Mouse (Mus musculus) heart, embryonic 13.5 days (tissue): ENCODE results near the gene Trim56. TPM values are rescaled to one million over a fixed set of nuclear protein-coding genes. Genes with fewer than 3 reads are reported as not detected.
"Not testable (repeated sequence)": the region's sequence is repeated elsewhere in the genome, so short reads cannot be mapped to it uniquely, and the experiment has no call there.

Source experiments
- ATAC-seq: fragments of 200-750 bp; cut with Nextera tagmentation; 2 replicates; pipeline ENCODE4 v1.8.0; 2017; ENCODE audit warnings: moderate TSS enrichment; ENCODE audit not compliant: insufficient number of reproducible peaks, low FRiP score, low TSS enrichment; ENCODE audit errors: extremely low read depth
- H3K27ac ChIP-seq: fragments of 300-500 bp; sonication (generic); replicated peaks from 2 replicates; pipeline ENCODE4 v1.5.1; 2015; ENCODE audit warnings: moderate library complexity, mild to moderate bottlenecking, inconsistent platforms
- H3K27me3 ChIP-seq: fragments of 300-500 bp; sonication (generic); replicated peaks from 2 replicates; pipeline ENCODE4 v1.6.1; 2015; ENCODE audit warnings: mild to moderate bottlenecking, inconsistent platforms
- H3K36me3 ChIP-seq: fragments of 300-500 bp; sonication (generic); 2 replicates; pipeline ENCODE4 v1.6.1; 2015; ENCODE audit warnings: mild to moderate bottlenecking, inconsistent platforms
- H3K4me1 ChIP-seq: fragments of 300-500 bp; sonication (generic); 2 replicates; pipeline ENCODE4 v1.6.1; 2015; ENCODE audit warnings: inconsistent platforms
- H3K4me2 ChIP-seq: fragments of 300-500 bp; sonication (generic); 2 replicates; pipeline ENCODE4 v1.6.1; 2015; ENCODE audit warnings: inconsistent platforms, mild to moderate bottlenecking, moderate library complexity
- H3K4me3 ChIP-seq: fragments of 300-500 bp; sonication (generic); 2 replicates; pipeline ENCODE4 v1.5.1; 2015; ENCODE audit warnings: moderate library complexity, mild to moderate bottlenecking, inconsistent platforms
- H3K9ac ChIP-seq: fragments of 300-500 bp; sonication (generic); 2 replicates; pipeline ENCODE4 v1.6.1; 2015; ENCODE audit warnings: inconsistent platforms, mild to moderate bottlenecking, moderate library complexity
- H3K9me3 ChIP-seq: fragments of 300-500 bp; sonication (generic); 2 replicates; pipeline ENCODE4 v1.6.1; 2016; ENCODE audit warnings: inconsistent platforms
- WGBS: fragments of 180-500 bp; shearing (Covaris S2); methylation state at CpG from one replicate; pipeline ENCODE4 v1.1.7; 2015; ENCODE audit warnings: mixed read lengths; 5-methylcytosine and 5-hydroxymethylcytosine counted together
- polyA plus RNA-seq: library from polyadenylated mRNA; unstranded; fragments of >200 nt; fragmentation: Nextera tagmentation; extraction: Ambion mirVana; gene quantifications from 2 replicates; pipeline ENCODE4 v1.2.1, GENCODE M21; 2015

Trim56 gene
- polyA plus RNA-seq, 1 experiment from 2014 or later: 4.9 TPM

DNA sequence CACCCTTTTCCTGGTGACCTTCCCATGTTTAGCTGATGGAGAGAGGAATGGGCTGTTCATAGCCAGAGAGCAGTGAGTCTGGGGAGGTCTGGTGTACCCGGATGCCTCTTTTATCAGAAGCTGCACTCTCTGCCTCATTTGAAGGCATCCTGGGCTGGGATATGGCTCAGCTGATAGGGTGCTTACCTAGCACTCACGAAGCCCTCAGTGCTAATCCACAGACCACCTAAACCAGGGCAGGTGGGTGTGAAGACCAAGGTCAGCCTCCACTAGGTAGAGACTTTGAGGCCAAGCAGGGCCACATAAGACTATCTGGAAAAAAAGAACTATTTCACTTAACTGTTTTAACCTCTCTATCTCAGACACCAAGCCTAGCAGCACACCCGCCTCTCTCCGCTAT is 7.5 kb upstream of the Trim56 start:
- peaks cover 5% of the 10 kb centered on the region for H3K27me3 ChIP-seq
- H3K9ac ChIP-seq: no peak overlapping the region
- no peak overlapping the region for H3K4me2 ChIP-seq
- no peaks in the 10 kb centered on the region for H3K9me3 ChIP-seq
- 59% methylated on average over 4 of the region's 4 CpGs for WGBS
- H3K27ac ChIP-seq: no peak overlapping the region
- H3K4me3 ChIP-seq: no peak overlapping the region
- peaks cover 6% of the 10 kb centered on the region for H3K4me1 ChIP-seq
- ATAC-seq: no peak
- no peaks in the 10 kb centered on the region for H3K36me3 ChIP-seq

DNA sequence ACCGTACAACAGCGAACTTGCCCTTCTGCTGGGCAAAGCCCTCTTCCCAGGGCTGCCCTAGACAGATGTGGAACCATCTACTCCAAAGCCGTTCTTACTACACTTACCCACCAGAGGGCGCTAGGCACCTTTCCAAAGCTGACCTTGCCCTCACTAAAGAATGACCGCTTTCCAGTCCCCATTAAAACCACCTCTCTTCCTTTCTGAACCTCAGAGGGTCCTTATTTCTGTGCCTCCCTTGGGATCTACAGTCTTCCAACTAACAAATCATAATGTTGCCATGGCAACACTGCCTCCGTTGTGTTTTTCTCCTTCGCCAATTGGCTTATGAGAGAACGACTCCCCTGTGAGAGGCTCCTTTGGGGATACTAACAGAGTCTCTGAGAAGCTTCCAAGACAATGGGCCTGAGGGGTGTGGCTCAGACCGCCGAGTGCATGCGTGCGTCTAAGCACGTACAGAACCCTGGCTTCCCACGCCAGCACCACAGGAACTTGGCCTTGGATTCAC is 6.7 kb upstream of the Trim56 start:
- Histone ChIP-seq H3K27ac (no peak overlapping the region), H3K4me3 (no peak overlapping the region), H3K4me2 (no peak overlapping the region), H3K27me3 (no peaks in the 10 kb centered on the region; the same call in 1 of the 2 replicates), H3K4me1 (peaks cover 6% of the 10 kb centered on the region), H3K9ac (no peak overlapping the region), H3K36me3 (no peaks in the 10 kb centered on the region), H3K9me3 (no peaks in the 10 kb centered on the region)
- 12% methylated on average over 14 of the region's 14 CpGs for WGBS
- no peak; the same call in 1 of the 2 replicates for ATAC-seq

DNA sequence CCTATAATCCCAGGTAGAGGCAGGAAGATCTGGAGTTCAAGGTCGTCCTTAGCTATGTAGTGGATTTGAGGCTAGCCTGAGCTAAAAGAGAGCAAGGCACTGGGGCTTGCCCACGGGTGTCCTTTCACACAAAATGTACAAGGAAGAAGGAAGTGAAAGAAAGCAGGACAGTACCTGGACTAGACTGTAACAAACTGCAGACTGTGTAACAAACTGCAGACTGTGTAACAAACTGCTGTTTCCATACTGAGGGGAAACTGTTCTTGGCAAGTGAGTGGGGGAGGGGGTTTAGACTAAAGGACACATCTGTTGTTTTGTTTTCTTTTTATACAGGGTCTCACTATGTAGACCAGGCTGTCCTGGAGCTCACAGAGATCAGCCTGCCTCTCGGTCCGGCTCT is 5.3 kb upstream of the Trim56 start:
- WGBS: 70% methylated on average over 4 of the region's 4 CpGs
- H3K4me2 ChIP-seq: no peak overlapping the region
- H3K9me3 ChIP-seq: no peaks in the 10 kb centered on the region
- H3K27me3 ChIP-seq: no peaks in the 10 kb centered on the region; the same call in 1 of the 2 replicates
- no peak overlapping the region for H3K9ac ChIP-seq
- H3K36me3 ChIP-seq: no peaks in the 10 kb centered on the region
- H3K27ac ChIP-seq: no peak overlapping the region
- ATAC-seq: no peak
- H3K4me3 ChIP-seq: no peak overlapping the region
- peaks cover 11% of the 10 kb centered on the region for H3K4me1 ChIP-seq

DNA sequence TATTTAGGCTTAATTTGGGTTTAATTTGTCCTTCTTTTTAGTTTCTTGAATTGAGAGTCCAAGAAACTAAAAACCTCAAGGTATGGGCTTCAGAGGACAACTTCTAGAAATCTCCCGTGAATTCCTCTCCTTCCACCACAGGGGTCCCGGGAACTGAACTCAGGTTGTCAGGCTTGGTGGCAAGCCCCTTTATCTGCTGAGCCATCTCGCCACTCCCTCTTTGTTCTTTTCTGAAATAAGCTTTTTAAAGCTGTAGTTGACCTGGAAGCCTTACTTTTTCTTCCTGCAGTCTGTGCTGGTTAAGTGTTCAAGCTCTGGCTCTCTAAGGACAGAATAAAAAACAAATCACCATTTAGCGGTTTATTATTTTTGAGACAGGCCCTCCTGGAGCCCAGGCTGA is 2.9 kb upstream of the Trim56 start:
- Histone ChIP-seq H3K27me3 (no peaks in the 10 kb centered on the region), H3K27ac (no peak overlapping the region), H3K4me1 (peaks cover 24% of the 10 kb centered on the region), H3K9ac (no peak overlapping the region), H3K4me3 (no peak overlapping the region), H3K9me3 (no peaks in the 10 kb centered on the region), H3K36me3 (peaks cover 11% of the 10 kb centered on the region), H3K4me2 (no peak overlapping the region)
- no peak for ATAC-seq
- 70% methylated on average over 4 of the region's 4 CpGs for WGBS

DNA sequence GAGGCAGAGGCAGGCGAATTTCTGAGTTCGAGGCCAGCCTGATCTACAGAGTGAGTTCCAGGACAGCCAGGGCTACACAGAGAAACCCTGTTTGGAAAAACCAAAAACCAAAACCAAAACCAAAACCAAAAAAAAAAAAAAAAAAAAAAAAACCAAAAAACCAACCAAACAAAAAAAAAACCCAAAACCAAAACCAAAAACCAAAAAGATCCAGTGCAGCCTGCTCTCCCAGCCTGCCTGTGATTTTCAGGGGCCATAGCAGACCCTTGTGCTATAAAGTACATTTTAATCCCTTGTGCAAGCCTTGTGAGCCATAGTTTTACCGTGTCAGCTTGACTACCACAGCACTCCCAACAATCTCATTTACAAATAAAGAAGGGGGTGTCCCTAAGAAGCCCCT is 2.0 kb upstream of the Trim56 start:
- Histone ChIP-seq H3K4me1 (peaks cover 22% of the 10 kb centered on the region), H3K36me3 (peaks cover 19% of the 10 kb centered on the region)
- not testable (repeated sequence) for H3K4me3 ChIP-seq, H3K9me3 ChIP-seq, ATAC-seq, H3K27ac ChIP-seq, H3K27me3 ChIP-seq, H3K4me2 ChIP-seq, H3K9ac ChIP-seq
- WGBS: 86% methylated on average over 3 of the region's 3 CpGs

DNA sequence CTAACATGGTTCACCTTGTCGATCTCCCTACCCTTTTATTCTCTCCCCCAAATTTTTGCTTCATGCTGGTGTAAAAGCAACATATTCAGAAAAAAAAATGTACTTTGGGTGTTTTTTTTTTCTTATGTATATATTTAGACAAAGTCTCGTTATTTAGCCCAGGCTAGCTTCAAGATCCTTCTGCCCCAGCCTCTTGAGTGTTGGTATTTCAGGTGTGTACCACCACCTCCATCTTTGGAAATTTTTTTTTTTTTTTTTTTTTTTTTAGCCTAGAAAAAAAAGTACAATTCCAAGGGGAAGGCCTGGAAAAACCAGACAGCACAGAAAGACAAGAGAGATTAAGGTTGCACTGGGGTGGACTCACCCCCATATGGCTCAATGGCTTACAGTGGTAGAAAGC is 978 bp upstream of the Trim56 start:
- peak overlapping the region; percentile 69; the same call in 1 of the 2 replicates for H3K4me3 ChIP-seq
- peak overlapping the region; percentile 86 for H3K4me2 ChIP-seq
- H3K27me3 ChIP-seq: no peaks in the 10 kb centered on the region
- H3K36me3 ChIP-seq: peaks cover 27% of the 10 kb centered on the region
- 69% methylated on average over 2 of the region's 2 CpGs for whole genome bisulfite sequencing
- ATAC-seq: no peak
- H3K9me3 ChIP-seq: no peaks in the 10 kb centered on the region
- H3K4me1 ChIP-seq: peaks cover 18% of the 10 kb centered on the region
- H3K27ac ChIP-seq: peak overlapping the region; percentile 79; the same call in 1 of the 2 replicates
- no peak overlapping the region; the same call in 1 of the 2 replicates for H3K9ac ChIP-seq

DNA sequence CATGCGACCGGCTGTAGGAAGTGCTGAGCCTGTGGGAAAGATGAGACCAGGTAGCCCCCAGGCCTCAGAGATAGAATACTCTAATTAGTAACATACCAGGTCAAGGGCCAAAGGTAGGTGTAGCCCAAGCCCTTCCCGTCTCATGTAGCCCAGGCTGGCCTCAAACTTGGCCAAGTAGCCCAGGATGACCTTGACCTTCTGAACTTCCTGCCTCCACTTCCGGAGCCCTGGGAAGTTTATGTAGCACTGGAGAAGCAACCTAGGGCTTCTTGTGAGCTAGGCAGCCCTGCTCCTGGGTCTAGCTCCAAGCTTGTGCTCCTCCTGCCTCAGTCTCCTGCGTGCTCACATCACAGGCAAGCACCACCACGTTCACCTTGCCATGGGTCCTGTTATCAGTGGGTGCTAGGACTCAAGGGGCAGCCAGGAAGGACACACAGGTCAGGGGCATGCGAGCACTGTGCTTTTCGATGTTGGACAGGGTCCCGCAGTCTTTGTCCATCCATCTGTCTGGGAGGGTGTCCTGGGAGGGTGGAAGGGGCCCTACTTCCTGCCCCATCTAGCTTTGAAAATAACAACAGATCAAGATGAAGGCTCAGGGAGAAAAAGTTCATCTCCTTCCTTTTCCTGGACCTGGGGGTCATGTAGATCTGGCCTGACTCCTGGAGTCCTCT is 983 bp downstream of the Trim56 start:
- peak overlapping the region; percentile 88 for H3K9ac ChIP-seq
- no peaks in the 10 kb centered on the region for H3K9me3 ChIP-seq
- H3K4me2 ChIP-seq: peak overlapping the region; percentile 86
- peaks cover 43% of the 10 kb centered on the region for H3K36me3 ChIP-seq
- peak overlapping the region; percentile 69 for H3K4me3 ChIP-seq
- no peak for ATAC-seq
- peaks cover 18% of the 10 kb centered on the region for H3K4me1 ChIP-seq
- no peaks in the 10 kb centered on the region; the same call in 1 of the 2 replicates for H3K27me3 ChIP-seq
- WGBS: 68% methylated on average over 9 of the region's 9 CpGs
- peak overlapping the region; percentile 79 for H3K27ac ChIP-seq

DNA sequence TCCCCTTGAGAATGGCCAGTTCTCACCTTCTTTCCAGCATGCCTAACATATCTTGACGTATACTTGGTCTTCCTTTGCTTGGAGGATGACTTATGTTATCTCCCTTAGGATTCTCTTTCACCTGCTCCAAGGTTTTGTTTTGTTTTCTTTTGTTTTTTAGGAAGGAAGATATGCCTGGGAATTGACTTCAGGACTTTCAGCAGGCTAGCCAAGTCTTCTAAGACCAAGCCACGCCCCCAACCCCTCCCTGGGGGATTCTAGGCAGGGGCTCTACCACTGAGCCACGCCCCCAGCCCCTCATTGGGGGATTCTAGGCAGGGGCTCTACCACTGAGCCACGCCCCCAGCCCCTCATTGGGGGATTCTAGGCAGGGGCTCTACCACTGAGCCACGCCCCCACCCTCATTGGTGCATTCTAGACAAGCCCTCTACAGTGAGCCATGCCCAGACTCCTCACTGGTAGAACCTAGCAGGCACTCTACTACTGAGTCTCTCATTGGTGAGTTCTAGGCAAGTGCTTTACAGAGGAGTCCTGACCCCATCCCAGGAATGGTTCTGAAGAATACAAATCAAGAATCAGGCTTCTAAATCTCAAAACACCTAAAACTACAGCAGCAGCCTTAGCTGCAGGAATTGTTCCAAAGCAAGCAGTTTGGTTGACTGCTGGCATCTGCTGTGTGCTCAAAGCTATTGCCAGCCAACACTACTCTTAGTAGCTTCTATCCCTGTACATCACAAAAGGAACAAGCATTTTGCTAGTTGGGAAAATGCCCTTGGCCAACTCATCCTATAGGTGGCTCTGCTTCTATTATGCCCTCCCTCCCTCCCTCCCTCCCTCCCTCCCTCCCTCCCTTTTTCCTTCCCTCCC is 4.2 kb downstream of the Trim56 start:
- H3K9ac ChIP-seq: no peak overlapping the region
- ATAC-seq: no peak
- H3K4me2 ChIP-seq: no peak overlapping the region
- no peak overlapping the region for H3K4me3 ChIP-seq
- H3K4me1 ChIP-seq: peaks cover 20% of the 10 kb centered on the region
- WGBS: 81% methylated on average over 5 of the region's 5 CpGs
- peaks cover 43% of the 10 kb centered on the region for H3K36me3 ChIP-seq
- H3K9me3 ChIP-seq: no peaks in the 10 kb centered on the region
- H3K27me3 ChIP-seq: no peaks in the 10 kb centered on the region; the same call in 1 of the 2 replicates
- no peak overlapping the region for H3K27ac ChIP-seq

DNA sequence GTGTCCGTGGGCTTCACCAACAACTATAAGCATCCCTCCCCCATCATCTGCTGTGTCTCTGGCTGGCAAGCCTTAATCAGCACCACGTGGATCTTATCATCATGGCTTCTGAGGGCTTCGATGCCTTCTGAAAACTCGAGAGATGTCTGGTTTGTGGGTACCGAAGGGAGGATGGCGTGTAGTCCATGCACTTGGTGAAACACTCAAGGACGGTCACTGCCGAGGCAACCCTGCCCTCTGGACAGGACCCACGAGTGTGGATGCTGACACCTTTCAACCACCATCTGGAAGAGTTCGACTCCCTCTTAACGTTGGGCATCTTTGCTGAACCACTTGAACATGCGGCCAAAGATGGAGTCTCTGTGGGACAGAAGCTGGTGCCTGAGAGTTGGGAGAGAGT is 5.1 kb downstream of the Trim56 start:
- no peak overlapping the region for H3K9ac ChIP-seq
- no peaks in the 10 kb centered on the region; the same call in 1 of the 2 replicates for H3K27me3 ChIP-seq
- no peak for ATAC-seq
- no peak overlapping the region for H3K4me2 ChIP-seq
- peaks cover 16% of the 10 kb centered on the region for H3K4me1 ChIP-seq
- no peaks in the 10 kb centered on the region for H3K9me3 ChIP-seq
- H3K27ac ChIP-seq: no peak overlapping the region
- H3K36me3 ChIP-seq: peaks cover 43% of the 10 kb centered on the region
- no peak overlapping the region for H3K4me3 ChIP-seq
- 87% methylated on average over 12 of the region's 12 CpGs for WGBS

DNA sequence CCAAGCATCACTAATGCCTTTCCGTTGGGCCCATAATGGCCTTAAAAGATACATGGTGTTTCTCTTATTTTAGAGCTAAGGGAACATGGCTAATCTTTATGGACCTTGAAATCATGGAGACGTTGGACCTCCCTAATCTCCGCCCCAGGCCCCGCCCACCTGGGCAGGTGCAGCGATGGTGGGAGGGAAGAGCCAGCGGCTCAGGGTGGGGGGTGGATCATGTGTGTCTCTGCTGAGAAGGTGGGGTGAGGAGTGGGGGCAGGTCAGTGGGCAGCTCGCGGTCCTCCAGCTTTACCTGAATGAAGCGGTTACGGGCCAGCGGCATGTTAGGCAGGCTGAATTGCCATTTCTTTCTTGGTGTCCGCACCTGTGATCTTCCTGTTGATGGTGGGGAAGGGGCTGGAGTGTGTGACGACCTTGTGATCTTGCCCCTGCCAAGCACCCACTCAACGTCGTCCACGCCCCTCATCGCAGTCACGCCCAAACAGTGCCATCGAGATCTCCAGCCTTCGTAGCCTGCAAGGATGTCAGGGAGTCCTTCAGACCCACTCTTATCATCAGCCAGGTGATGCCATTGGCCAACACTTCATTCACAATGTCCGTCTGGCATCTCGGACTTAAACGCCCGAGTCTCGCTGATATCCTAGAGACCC is 5.9 kb downstream of the Trim56 start:
- no peaks in the 10 kb centered on the region for H3K9me3 ChIP-seq
- WGBS: 55% methylated on average over 25 of the region's 25 CpGs
- no peak overlapping the region for H3K4me3 ChIP-seq
- H3K9ac ChIP-seq: no peak overlapping the region
- H3K27ac ChIP-seq: no peak overlapping the region
- peaks cover 43% of the 10 kb centered on the region for H3K36me3 ChIP-seq
- H3K27me3 ChIP-seq: no peaks in the 10 kb centered on the region; the same call in 1 of the 2 replicates
- no peak overlapping the region for H3K4me2 ChIP-seq
- H3K4me1 ChIP-seq: peaks cover 11% of the 10 kb centered on the region
- ATAC-seq: no peak

DNA sequence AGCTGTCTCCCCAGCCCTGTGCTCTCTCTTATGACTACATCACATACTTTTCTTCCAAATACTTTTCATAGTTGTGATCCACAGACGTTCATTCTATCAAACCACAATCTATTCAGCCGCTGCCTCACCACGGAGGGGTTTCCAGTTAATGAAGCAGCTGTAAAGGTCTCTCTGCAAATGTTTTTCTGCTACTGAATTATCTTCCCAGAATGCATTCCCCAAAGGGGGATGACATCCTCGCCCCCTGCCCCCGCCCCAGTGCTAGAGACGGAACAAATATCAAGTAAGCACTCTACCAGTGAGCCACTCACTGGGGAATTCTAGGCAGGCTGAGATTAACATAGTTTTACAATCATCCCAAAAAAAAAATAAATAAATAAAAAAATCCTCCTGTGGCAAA is 7.9 kb downstream of the Trim56 start:
- H3K4me2 ChIP-seq: no peak overlapping the region
- no peak overlapping the region for H3K4me3 ChIP-seq
- peaks cover 28% of the 10 kb centered on the region for H3K36me3 ChIP-seq
- peaks cover 11% of the 10 kb centered on the region for H3K4me1 ChIP-seq
- H3K27ac ChIP-seq: no peak overlapping the region
- H3K9ac ChIP-seq: no peak overlapping the region
- no peaks in the 10 kb centered on the region; the same call in 1 of the 2 replicates for H3K27me3 ChIP-seq
- WGBS: 45% methylated on average over 6 of the region's 6 CpGs
- no peaks in the 10 kb centered on the region; the same call in 1 of the 2 replicates for H3K9me3 ChIP-seq
- ATAC-seq: no peak
